Mouse (Mus musculus): ENCODE results near the gene Grip1. TPM values are rescaled to one million over a fixed set of nuclear protein-coding genes. Genes with fewer than 3 reads are reported as not detected.
"Not testable (repeated sequence)": the region's sequence is repeated elsewhere in the genome, so short reads cannot be mapped to it uniquely, and the experiment has no call there.

Gene Grip1
- polyA plus RNA-seq, 1 experiment from 2014 or later: 18.5 TPM

DNA sequence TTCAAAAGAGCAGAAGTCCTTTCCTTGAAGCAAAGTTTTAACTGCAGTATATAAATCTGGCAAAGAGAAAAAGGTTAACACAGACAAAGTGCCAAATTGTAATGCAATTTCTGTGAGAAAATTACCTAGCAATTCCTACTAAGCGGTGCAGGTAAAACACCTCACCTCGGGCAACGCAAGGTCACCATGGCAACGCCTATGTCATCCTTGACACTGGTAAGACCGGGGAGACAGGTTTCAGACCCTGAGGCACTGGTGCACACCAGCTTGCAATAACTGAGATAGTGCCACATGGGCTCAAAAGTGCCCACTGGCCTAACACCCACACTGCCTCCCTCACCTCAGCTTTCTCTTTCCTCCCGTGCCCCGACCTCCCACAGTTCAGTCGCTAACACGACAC is 641.5 kb downstream of the Grip1 start:
- Histone ChIP-seq H3K9ac (no peak overlapping the region), H3K4me2 (replicated peaks) (no peak overlapping the region), H3K27ac (no peak overlapping the region), H3K4me1 (replicated peaks; ENCODE audit: control insufficient read depth, insufficient read depth, low read length) (no peaks in the 10 kb centered on the region), H3K36me3 (replicated peaks; ENCODE audit: control insufficient read depth, insufficient read depth) (no peaks in the 10 kb centered on the region; the same call in 1 of the 2 replicates), H3K27me3 (ENCODE audit: control insufficient read depth, insufficient read depth, low read length) (no peaks in the 10 kb centered on the region), H3K4me3 (replicated peaks; ENCODE audit: low read length) (no peak overlapping the region), H3K9me3 (ENCODE audit: control insufficient read depth, low read length) (no peaks in the 10 kb centered on the region)
- DNase-seq (ENCODE audit: low spot score) (no peak), ATAC-seq (ENCODE audit: low FRiP score) (no peak)
- 93% methylated on average over 9 of the region's 9 CpGs for WGBS

DNA sequence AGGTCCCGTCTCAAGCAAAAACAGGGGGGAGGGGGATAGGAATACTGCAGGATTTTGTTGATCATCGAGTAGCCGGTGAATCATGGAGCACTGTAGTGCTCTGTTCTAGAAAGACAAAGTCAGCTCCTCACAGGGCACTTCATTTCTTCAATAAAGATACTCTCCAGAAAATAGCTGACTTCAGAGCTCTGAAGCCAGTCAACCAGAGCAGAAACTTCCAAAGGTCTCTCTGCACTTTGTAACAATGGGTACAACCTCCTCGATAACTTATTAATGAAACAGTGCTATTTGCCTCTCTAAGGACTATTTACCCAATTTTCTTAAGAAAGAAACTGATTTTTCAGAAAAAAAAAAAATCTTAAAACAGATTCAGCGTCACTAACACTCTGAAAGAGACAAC is 642.1 kb downstream of the Grip1 start:
- H3K9ac ChIP-seq: no peak overlapping the region
- no peaks in the 10 kb centered on the region for H3K4me1 ChIP-seq (replicated peaks; ENCODE audit: control insufficient read depth, insufficient read depth, low read length)
- WGBS: 91% methylated on average over 5 of the region's 5 CpGs
- H3K4me2 ChIP-seq (replicated peaks): no peak overlapping the region
- H3K27ac ChIP-seq: no peak overlapping the region
- H3K4me3 ChIP-seq (replicated peaks; ENCODE audit: low read length): no peak overlapping the region
- ATAC-seq (ENCODE audit: low FRiP score): no peak
- no peak for DNase-seq (ENCODE audit: low spot score)
- H3K36me3 ChIP-seq (replicated peaks; ENCODE audit: control insufficient read depth, insufficient read depth): no peaks in the 10 kb centered on the region; the same call in 1 of the 2 replicates
- H3K27me3 ChIP-seq (ENCODE audit: control insufficient read depth, insufficient read depth, low read length): no peaks in the 10 kb centered on the region
- H3K9me3 ChIP-seq (ENCODE audit: control insufficient read depth, low read length): no peaks in the 10 kb centered on the region

GRCm38 (mm10) chr10:120097564-120097963 is 643.9 kb downstream of the Grip1 start:
- WGBS: 92% methylated on average over 5 of the region's 5 CpGs
- Histone ChIP-seq H3K27me3 (ENCODE audit: control insufficient read depth, insufficient read depth, low read length) (no peaks in the 10 kb centered on the region), H3K4me1 (replicated peaks; ENCODE audit: control insufficient read depth, insufficient read depth, low read length) (no peaks in the 10 kb centered on the region), H3K9ac (no peak overlapping the region), H3K4me3 (replicated peaks; ENCODE audit: low read length) (no peak overlapping the region), H3K4me2 (replicated peaks) (no peak overlapping the region), H3K27ac (no peak overlapping the region), H3K9me3 (ENCODE audit: control insufficient read depth, low read length) (no peaks in the 10 kb centered on the region), H3K36me3 (replicated peaks; ENCODE audit: control insufficient read depth, insufficient read depth) (no peaks in the 10 kb centered on the region; the same call in 1 of the 2 replicates)
- no peak for ATAC-seq (ENCODE audit: low FRiP score)
- no peak for DNase-seq (ENCODE audit: low spot score)

GRCm38 (mm10) chr10:120100806-120101205 is 647.2 kb downstream of the Grip1 start:
- Histone ChIP-seq H3K27me3 (ENCODE audit: control insufficient read depth, insufficient read depth, low read length) (no peaks in the 10 kb centered on the region), H3K4me2 (replicated peaks) (no peak overlapping the region), H3K27ac (no peak overlapping the region), H3K9me3 (ENCODE audit: control insufficient read depth, low read length) (no peaks in the 10 kb centered on the region), H3K4me1 (replicated peaks; ENCODE audit: control insufficient read depth, insufficient read depth, low read length) (no peaks in the 10 kb centered on the region), H3K36me3 (replicated peaks; ENCODE audit: control insufficient read depth, insufficient read depth) (no peaks in the 10 kb centered on the region; the same call in 1 of the 2 replicates), H3K9ac (no peak overlapping the region), H3K4me3 (replicated peaks; ENCODE audit: low read length) (no peak overlapping the region)
- WGBS: 93% methylated on average over 1 of the region's 1 CpGs
- DNase-seq (ENCODE audit: low spot score): no peak
- no peak for ATAC-seq (ENCODE audit: low FRiP score)

DNA sequence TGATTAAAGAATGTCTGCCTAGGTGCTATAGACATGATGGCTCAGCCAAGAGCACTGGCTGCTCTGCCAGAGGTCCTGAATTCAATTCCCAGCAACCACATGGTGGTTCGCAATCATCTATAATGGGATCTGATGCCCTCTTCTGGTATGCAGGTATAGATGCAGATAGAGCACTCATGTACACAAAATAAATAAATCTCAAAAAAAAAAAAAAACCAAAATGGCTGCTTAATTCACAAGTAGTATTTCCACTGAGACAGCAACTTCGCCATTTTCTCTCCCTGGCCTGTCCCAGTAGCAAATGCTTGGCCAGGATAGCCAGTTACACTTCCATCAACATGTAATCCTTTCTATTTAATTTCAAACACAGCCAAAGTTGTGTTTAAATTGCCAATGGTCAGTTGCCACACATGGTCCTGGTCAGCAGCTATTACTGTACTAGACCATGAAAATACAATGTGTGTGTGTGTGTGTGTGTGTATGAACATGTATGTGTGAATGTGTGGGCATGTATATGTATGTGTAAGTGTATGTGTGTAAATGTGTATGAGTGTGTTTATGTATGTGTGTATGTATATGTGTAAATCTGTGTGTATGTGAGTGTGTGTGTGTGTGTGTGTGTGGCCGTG is 658.2 kb downstream of the Grip1 start:
- Histone ChIP-seq H3K36me3 (replicated peaks; ENCODE audit: control insufficient read depth, insufficient read depth) (no peaks in the 10 kb centered on the region), H3K4me3 (replicated peaks; ENCODE audit: low read length) (peak overlapping the region; percentile 50), H3K9ac (no peak overlapping the region), H3K4me2 (replicated peaks) (peak overlapping the region; percentile 70), H3K9me3 (ENCODE audit: control insufficient read depth, low read length) (no peaks in the 10 kb centered on the region), H3K4me1 (replicated peaks; ENCODE audit: control insufficient read depth, insufficient read depth, low read length) (no peaks in the 10 kb centered on the region), H3K27me3 (ENCODE audit: control insufficient read depth, insufficient read depth, low read length) (no peaks in the 10 kb centered on the region), H3K27ac (no peak overlapping the region)
- DNase-seq (ENCODE audit: low spot score) (no peak), ATAC-seq (ENCODE audit: low FRiP score) (no peak)
- WGBS: 75% methylated on average over 3 of the region's 3 CpGs

GRCm38 (mm10) chr10:120112507-120113396 is 659.1 kb downstream of the Grip1 start, which contains the start of gene Helb:
Helb (minus strand) TSS chr10:120112987.
- Histone ChIP-seq H3K9me3 (ENCODE audit: control insufficient read depth, low read length) (no peaks in the 10 kb centered on the region), H3K27me3 (ENCODE audit: control insufficient read depth, insufficient read depth, low read length) (no peaks in the 10 kb centered on the region), H3K4me2 (replicated peaks) (peak within 1 kb of the TSS; percentile 70), H3K36me3 (replicated peaks; ENCODE audit: control insufficient read depth, insufficient read depth) (no peaks in the 10 kb centered on the region), H3K4me1 (replicated peaks; ENCODE audit: control insufficient read depth, insufficient read depth, low read length) (no peaks in the 10 kb centered on the region), H3K9ac (peak within 1 kb of the TSS; percentile 51), H3K27ac (no peak within 1 kb of the TSS), H3K4me3 (replicated peaks; ENCODE audit: low read length) (peak within 1 kb of the TSS; percentile 50)
- ATAC-seq (ENCODE audit: low FRiP score): peak; percentile 98
- under 1% methylated on average over 55 of the region's 55 CpGs for WGBS
- peak; percentile 93 for DNase-seq (ENCODE audit: low spot score)

GRCm38 (mm10) chr10:120113482-120113881 is 659.9 kb downstream of the Grip1 start:
- H3K36me3 ChIP-seq (replicated peaks; ENCODE audit: control insufficient read depth, insufficient read depth); DNase-seq (ENCODE audit: low spot score); H3K9ac ChIP-seq; H3K27me3 ChIP-seq (ENCODE audit: control insufficient read depth, insufficient read depth, low read length); H3K27ac ChIP-seq; H3K9me3 ChIP-seq (ENCODE audit: control insufficient read depth, low read length); ATAC-seq (ENCODE audit: low FRiP score); H3K4me1 ChIP-seq (replicated peaks; ENCODE audit: control insufficient read depth, insufficient read depth, low read length): not testable (repeated sequence)
- WGBS: 66% methylated on average over 9 of the region's 9 CpGs
- Histone ChIP-seq H3K4me2 (replicated peaks) (peak overlapping the region; percentile 70), H3K4me3 (replicated peaks; ENCODE audit: low read length) (peak overlapping the region; percentile 50; the same call in 1 of the 2 replicates)

DNA sequence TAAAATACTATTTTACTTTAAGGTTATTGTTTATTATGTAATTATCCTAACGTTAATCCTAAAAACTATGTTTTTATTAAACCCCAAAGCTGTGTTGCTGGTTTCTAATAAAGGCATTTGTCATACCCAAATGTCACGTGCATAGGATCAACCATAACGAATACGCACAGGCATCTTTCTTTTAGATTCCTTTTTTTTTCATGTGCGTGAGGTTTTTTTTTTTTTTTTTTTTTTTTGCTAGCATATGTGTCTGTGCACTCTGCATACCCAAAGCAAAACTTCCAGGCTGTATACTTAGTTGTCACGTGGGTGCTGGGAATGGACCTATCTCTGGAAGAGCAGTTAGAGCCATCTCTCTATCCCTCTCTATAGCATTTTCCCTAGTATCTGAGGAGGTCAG is 660.4 kb downstream of the Grip1 start:
- H3K4me1 ChIP-seq (replicated peaks; ENCODE audit: control insufficient read depth, insufficient read depth, low read length): no peaks in the 10 kb centered on the region
- WGBS: 79% methylated on average over 6 of the region's 6 CpGs
- H3K27me3 ChIP-seq (ENCODE audit: control insufficient read depth, insufficient read depth, low read length): no peaks in the 10 kb centered on the region
- no peak overlapping the region for H3K4me3 ChIP-seq (replicated peaks; ENCODE audit: low read length)
- no peaks in the 10 kb centered on the region for H3K9me3 ChIP-seq (ENCODE audit: control insufficient read depth, low read length)
- H3K27ac ChIP-seq: no peak overlapping the region
- H3K4me2 ChIP-seq (replicated peaks): no peak overlapping the region
- DNase-seq (ENCODE audit: low spot score) (no peak), ATAC-seq (ENCODE audit: low FRiP score) (no peak)
- H3K9ac ChIP-seq: no peak overlapping the region
- H3K36me3 ChIP-seq (replicated peaks; ENCODE audit: control insufficient read depth, insufficient read depth): no peaks in the 10 kb centered on the region

DNA sequence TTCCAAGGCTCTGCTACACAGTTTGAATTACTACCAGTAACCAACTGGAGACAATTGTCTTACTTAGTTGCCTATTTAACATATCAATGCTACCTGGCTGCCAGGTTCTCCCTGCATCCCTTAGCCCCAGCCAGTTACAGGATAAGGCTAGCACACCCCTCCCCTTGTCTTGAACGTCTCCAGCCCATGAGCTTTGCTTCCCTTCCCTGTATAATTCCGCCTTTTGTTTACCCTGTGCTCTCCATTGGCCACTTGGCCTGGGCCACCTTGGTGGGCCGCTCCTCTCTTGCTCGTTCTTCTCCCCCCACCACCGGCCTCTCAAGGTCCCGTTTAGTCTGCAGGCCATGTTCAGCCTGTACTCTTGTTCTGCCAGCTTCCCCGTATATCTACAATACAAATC is 660.9 kb downstream of the Grip1 start:
- no peak overlapping the region for H3K27ac ChIP-seq
- H3K9ac ChIP-seq: no peak overlapping the region
- DNase-seq (ENCODE audit: low spot score) (no peak), ATAC-seq (ENCODE audit: low FRiP score) (no peak)
- no peaks in the 10 kb centered on the region for H3K36me3 ChIP-seq (replicated peaks; ENCODE audit: control insufficient read depth, insufficient read depth)
- no peaks in the 10 kb centered on the region for H3K4me1 ChIP-seq (replicated peaks; ENCODE audit: control insufficient read depth, insufficient read depth, low read length)
- H3K27me3 ChIP-seq (ENCODE audit: control insufficient read depth, insufficient read depth, low read length): no peaks in the 10 kb centered on the region
- no peak overlapping the region for H3K4me2 ChIP-seq (replicated peaks)
- no peak overlapping the region for H3K4me3 ChIP-seq (replicated peaks; ENCODE audit: low read length)
- 47% methylated on average over 7 of the region's 7 CpGs for WGBS
- no peaks in the 10 kb centered on the region for H3K9me3 ChIP-seq (ENCODE audit: control insufficient read depth, low read length)

Data from hindbrain, embryonic 14.5 days (tissue).